Mouse (Mus musculus) embryonic facial prominence, embryonic 11.5 days (tissue): ENCODE results near the gene Rap1b. TPM values are rescaled to one million over a fixed set of nuclear protein-coding genes. Genes with fewer than 3 reads are reported as not detected.

Experiments used
- ATAC-seq: fragments of 200-750 bp; cut with Nextera tagmentation; replicated peaks from 2 replicates; pipeline ENCODE4 v1.8.0; 2017; ENCODE audit warnings: low read depth; ENCODE audit not compliant: insufficient number of reproducible peaks, low FRiP score, low TSS enrichment
- DNase-seq: peaks from one replicate; pipeline ENCODE4 v3.0.0-alpha.2; 2015; ENCODE audit warnings: low spot score
- H3K27ac ChIP-seq: fragments of 300-500 bp; sonication (generic); replicated peaks from 2 replicates; pipeline ENCODE4 v1.5.1; 2014; ENCODE audit warnings: mild to moderate bottlenecking, low read depth, low read length, control low read depth
- H3K27me3 ChIP-seq: fragments of 300-500 bp; sonication (generic); 2 replicates; pipeline ENCODE4 v1.6.1; 2014; ENCODE audit warnings: mild to moderate bottlenecking, low read length, moderate library complexity, mixed read lengths; ENCODE audit not compliant: control insufficient read depth, insufficient read depth
- H3K36me3 ChIP-seq: fragments of 300-500 bp; sonication (generic); replicated peaks from 2 replicates; pipeline ENCODE4 v1.6.1; 2014; ENCODE audit warnings: low read depth, mild to moderate bottlenecking, low read length, moderate library complexity, mixed read lengths; ENCODE audit not compliant: control insufficient read depth, insufficient read depth
- H3K4me1 ChIP-seq: fragments of 300-500 bp; sonication (generic); 2 replicates; pipeline ENCODE4 v1.6.1; 2014; ENCODE audit warnings: low read length, mixed read lengths; ENCODE audit not compliant: control insufficient read depth, insufficient read depth
- H3K4me2 ChIP-seq: fragments of 300-500 bp; sonication (generic); 2 replicates; pipeline ENCODE4 v1.6.1; 2014; ENCODE audit warnings: low read depth, mild to moderate bottlenecking, control low read depth, low read length, moderate library complexity
- H3K4me3 ChIP-seq: fragments of 300-500 bp; sonication (generic); 2 replicates; pipeline ENCODE4 v1.5.1; 2014; ENCODE audit warnings: low read depth, low read length, control low read depth
- H3K9ac ChIP-seq: fragments of 300-500 bp; sonication (generic); replicated peaks from 2 replicates; pipeline ENCODE4 v1.6.1; 2014; ENCODE audit warnings: mild to moderate bottlenecking, control low read depth, low read length
- H3K9me3 ChIP-seq: fragments of 300-500 bp; sonication (generic); replicated peaks from 2 replicates; pipeline ENCODE4 v1.6.1; 2016; ENCODE audit warnings: mild to moderate bottlenecking, low read length, inconsistent platforms, mixed read lengths; ENCODE audit not compliant: control insufficient read depth
- WGBS: fragments of 180-500 bp; shearing (Covaris S2); extraction: QIAGEN DNeasy Blood & Tissue Kit; methylation state at CpG from one replicate; pipeline ENCODE4 v1.1.7; 2014; 5-methylcytosine and 5-hydroxymethylcytosine counted together
- polyA plus RNA-seq: library from polyadenylated mRNA; unstranded; fragments of >200 nt; fragmentation: Nextera tagmentation; extraction: Ambion mirVana; gene quantifications from 2 replicates; pipeline ENCODE4 v1.2.1, GENCODE M21; 2014

Gene Rap1b
- polyA plus RNA-seq, 1 experiment from 2014 or later: 179 TPM

DNA sequence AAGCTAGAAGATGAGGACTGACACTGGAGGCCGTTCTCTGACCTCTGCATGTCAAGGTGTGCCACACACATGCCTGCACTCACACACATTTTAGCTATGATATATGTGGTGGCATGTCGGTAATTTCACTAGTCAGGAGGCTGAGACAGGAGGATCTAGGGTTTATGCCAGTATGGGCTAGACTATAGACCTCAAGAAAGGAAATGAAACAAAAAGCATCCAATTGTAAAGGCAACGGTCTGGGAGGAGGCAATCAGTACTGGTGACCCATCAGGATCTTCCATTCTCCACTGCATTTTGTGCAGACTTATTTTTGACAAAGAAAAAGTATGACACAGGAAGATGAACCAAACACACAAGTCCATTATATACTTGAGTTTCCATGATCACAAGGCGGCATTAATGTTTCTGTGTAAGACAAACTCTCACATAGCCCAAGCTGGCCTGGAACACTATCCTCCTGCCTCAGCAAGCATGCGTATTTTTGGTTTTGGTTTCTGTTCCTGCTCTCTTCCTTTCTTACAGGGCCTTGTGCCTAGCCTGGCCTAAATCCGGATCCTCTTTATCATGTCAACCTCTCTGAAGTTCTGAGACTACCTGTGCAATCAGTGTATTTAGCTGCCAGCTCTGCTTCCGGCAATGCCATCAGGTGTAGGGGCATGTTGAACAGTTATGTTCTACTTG, 16.2 kb downstream of the Rap1b start:
- no peak for DNase-seq
- no peak overlapping the region for H3K4me2 ChIP-seq
- 94% methylated on average over 7 of the region's 7 CpGs for WGBS

DNA sequence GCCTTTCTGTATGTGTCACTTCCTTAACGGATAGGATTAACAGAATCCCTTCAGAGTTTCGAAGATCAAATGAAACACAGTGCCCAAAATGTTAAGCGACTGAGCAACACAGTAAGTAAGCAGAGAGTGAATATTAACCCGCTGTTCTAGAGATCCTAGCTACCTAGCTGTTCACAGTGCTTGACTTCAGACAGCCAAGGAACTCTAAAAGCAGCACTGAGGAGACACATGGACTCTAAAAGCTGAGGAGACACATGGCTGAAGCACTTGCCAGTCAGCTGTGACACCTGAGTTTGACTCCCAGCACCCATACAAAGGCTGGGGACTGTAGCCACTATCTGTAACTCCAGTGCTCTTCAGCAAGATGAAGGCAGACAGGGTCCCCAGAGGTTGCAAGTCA, 16.8 kb downstream of the Rap1b start:
- no peak overlapping the region for H3K27ac ChIP-seq
- H3K4me1 ChIP-seq: no peaks in the 10 kb centered on the region
- no peak for ATAC-seq
- H3K36me3 ChIP-seq: no peaks in the 10 kb centered on the region
- H3K4me3 ChIP-seq: no peak overlapping the region
- H3K9me3 ChIP-seq: no peaks in the 10 kb centered on the region
- no peaks in the 10 kb centered on the region for H3K27me3 ChIP-seq
- H3K9ac ChIP-seq: no peak overlapping the region
- no peak for DNase-seq
- whole genome bisulfite sequencing: 83% methylated on average over 4 of the region's 4 CpGs
- H3K4me2 ChIP-seq: no peak overlapping the region

More for the DNA sequence above, 16.2 kb downstream of the Rap1b start:
- H3K9ac ChIP-seq: no peak overlapping the region
- no peak for ATAC-seq
- H3K9me3 ChIP-seq: no peaks in the 10 kb centered on the region
- no peak overlapping the region for H3K4me3 ChIP-seq
- H3K36me3 ChIP-seq: no peaks in the 10 kb centered on the region
- H3K4me1 ChIP-seq: no peaks in the 10 kb centered on the region
- no peaks in the 10 kb centered on the region for H3K27me3 ChIP-seq
- H3K27ac ChIP-seq: no peak overlapping the region

DNA sequence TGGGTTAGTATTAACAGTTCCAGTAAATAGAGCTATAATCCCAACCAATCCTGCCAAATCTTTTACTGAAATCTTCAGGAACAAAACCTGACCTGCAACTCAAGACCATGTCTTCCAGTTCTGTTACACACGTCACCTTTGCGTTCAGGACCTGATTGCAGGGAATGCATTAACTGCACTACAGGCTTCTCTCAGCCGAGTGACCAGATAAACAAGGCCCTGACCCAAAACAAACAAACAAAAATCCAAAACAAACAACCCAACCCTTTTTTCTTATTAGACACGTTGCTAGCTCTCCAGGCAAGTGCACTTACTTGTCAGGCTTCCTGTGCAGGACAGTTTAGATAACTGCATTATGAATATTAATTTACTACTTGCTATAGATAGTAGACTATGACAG, 17.3 kb downstream of the Rap1b start:
- H3K27ac ChIP-seq: no peak overlapping the region
- H3K4me2 ChIP-seq: no peak overlapping the region
- no peaks in the 10 kb centered on the region for H3K4me1 ChIP-seq
- no peak overlapping the region for H3K4me3 ChIP-seq
- DNase-seq: no peak
- H3K27me3 ChIP-seq: no peaks in the 10 kb centered on the region
- 72% methylated on average over 4 of the region's 4 CpGs for WGBS
- no peak overlapping the region for H3K9ac ChIP-seq
- no peaks in the 10 kb centered on the region for H3K9me3 ChIP-seq
- no peak for ATAC-seq
- no peaks in the 10 kb centered on the region for H3K36me3 ChIP-seq

DNA sequence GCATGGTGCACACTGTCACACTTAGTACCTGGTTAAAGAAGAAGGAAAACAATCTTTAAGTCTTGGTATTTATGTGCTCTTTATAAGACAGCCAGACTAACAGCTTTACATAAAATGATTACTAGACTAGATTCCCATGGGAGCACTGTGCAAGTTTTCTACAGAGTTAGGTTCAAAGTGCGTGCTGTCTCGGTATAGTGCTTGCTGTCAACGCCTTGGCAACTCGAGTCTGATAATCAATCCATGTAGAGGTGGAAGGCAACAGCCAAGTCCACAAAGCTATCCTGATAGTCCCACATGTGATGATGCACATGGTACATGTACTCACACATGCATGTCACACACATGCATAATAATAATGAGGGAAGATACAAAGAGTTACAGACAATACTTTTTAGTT, 21.2 kb downstream of the Rap1b start:
- no peak for ATAC-seq
- peaks cover 6% of the 10 kb centered on the region; the same call in 1 of the 2 replicates for H3K36me3 ChIP-seq

DNA sequence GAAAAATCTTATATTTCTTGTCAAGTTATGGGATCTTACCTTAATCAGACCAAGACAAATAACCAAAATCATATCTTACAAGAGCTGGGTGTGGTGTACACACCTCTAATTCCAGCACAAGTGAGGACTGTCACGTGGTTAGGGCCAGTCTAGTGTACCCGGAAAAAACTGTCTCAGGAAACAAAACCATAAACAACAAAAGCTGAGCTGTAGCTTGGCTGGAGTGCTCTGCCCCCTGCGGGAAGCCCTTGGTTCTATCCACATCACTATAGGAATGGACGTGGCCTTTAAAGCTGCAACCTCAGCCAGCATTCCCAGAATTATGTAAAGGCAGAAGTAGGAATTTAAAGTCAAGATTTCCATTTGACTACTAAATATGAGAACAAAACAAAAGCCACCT, 21.7 kb downstream of the Rap1b start:
- no peak overlapping the region for H3K9ac ChIP-seq
- no peaks in the 10 kb centered on the region for H3K4me1 ChIP-seq
- no peak overlapping the region for H3K27ac ChIP-seq
- 81% methylated on average over 4 of the region's 4 CpGs for WGBS
- no peak for ATAC-seq
- H3K36me3 ChIP-seq: peaks cover 6% of the 10 kb centered on the region; the same call in 1 of the 2 replicates
- no peak for DNase-seq
- no peaks in the 10 kb centered on the region for H3K27me3 ChIP-seq
- no peaks in the 10 kb centered on the region for H3K9me3 ChIP-seq
- H3K4me2 ChIP-seq: no peak overlapping the region
- no peak overlapping the region for H3K4me3 ChIP-seq

More for the DNA sequence above, 21.2 kb downstream of the Rap1b start:
- WGBS: 82% methylated on average over 4 of the region's 4 CpGs
- DNase-seq: no peak
- H3K4me3 ChIP-seq: no peak overlapping the region
- H3K4me2 ChIP-seq: no peak overlapping the region
- no peaks in the 10 kb centered on the region for H3K4me1 ChIP-seq
- H3K9me3 ChIP-seq: no peaks in the 10 kb centered on the region
- H3K9ac ChIP-seq: no peak overlapping the region
- no peak overlapping the region for H3K27ac ChIP-seq
- no peaks in the 10 kb centered on the region for H3K27me3 ChIP-seq

DNA sequence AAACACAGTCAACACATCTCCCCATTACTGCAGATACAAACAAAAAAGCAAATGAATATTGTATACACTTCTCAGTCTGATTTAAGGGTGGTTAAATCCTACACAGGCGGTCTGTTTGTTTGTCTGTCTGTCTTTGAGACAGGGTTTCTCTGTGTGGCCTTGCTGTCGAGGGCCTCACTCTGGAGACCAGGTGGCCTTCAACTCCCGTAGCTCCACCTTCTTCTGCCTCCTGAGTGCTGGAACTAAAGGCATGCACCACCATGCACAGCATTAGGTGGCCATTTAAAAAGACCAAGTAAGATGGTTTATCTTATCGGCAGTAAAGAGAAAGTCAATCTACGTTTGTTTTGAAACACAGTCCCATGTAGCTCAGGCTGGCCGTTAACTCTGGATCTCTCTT, 22.5 kb downstream of the Rap1b start:
- no peak overlapping the region for H3K4me2 ChIP-seq
- no peak overlapping the region for H3K27ac ChIP-seq
- H3K36me3 ChIP-seq: peaks cover 6% of the 10 kb centered on the region; the same call in 1 of the 2 replicates

DNA sequence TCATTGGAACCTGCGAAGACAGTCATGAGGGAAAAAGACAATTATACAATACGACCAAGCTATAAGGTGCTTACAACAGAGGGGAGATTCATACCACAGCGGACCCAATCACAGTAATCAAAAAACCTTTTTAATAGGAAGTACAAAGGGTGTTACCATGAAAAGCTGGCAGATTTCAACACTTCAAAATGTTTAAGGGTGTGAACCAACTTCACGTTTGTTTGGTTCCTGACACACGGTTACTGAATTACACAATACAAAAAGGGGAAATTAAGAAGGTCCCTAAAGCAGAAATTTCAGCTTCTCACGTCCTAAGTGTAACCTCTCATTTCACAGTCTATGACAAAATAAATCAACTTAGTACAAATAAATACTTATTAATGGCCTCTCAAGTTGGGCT, 27.2 kb downstream of the Rap1b start:
- peaks cover 6% of the 10 kb centered on the region for H3K36me3 ChIP-seq
- DNase-seq (no peak), ATAC-seq (no peak)

More for the DNA sequence above, 22.5 kb downstream of the Rap1b start:
- H3K4me3 ChIP-seq: no peak overlapping the region
- ATAC-seq (no peak), DNase-seq (no peak)
- no peaks in the 10 kb centered on the region for H3K4me1 ChIP-seq
- H3K9ac ChIP-seq: no peak overlapping the region
- H3K9me3 ChIP-seq: no peaks in the 10 kb centered on the region
- H3K27me3 ChIP-seq: no peaks in the 10 kb centered on the region
- WGBS: 91% methylated on average over 6 of the region's 6 CpGs

DNA sequence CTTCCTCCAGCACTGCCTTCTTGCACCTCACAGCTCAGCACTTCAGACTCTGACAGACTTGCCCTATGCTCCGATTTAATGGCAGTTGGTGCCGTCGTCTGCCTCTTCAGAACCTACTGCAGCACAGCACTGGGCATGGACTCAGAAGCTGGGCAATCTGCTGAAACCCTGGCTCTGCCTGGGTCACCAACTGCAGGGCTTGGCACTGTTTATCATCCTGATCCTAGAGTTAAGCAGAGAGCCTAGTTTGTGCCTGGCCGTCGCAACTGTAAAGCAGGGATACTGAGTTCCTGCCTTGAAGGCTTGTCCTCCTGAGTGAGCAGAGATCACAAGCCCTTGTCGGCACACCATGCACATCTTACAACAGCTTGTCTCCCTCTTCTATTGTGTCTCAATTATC, 29.1 kb downstream of the Rap1b start:
- Histone ChIP-seq H3K9ac (no peak overlapping the region), H3K4me2 (no peak overlapping the region), H3K4me3 (no peak overlapping the region), H3K27me3 (no peaks in the 10 kb centered on the region), H3K27ac (no peak overlapping the region), H3K9me3 (no peaks in the 10 kb centered on the region), H3K4me1 (no peaks in the 10 kb centered on the region), H3K36me3 (peaks cover 6% of the 10 kb centered on the region)
- 94% methylated on average over 6 of the region's 6 CpGs for WGBS
- no peak for ATAC-seq
- no peak for DNase-seq

More for the DNA sequence above, 27.2 kb downstream of the Rap1b start:
- H3K9me3 ChIP-seq: no peaks in the 10 kb centered on the region
- H3K27me3 ChIP-seq: no peaks in the 10 kb centered on the region
- no peaks in the 10 kb centered on the region for H3K4me1 ChIP-seq
- no peak overlapping the region for H3K27ac ChIP-seq
- H3K4me3 ChIP-seq: no peak overlapping the region
- no peak overlapping the region for H3K9ac ChIP-seq
- WGBS: 91% methylated on average over 6 of the region's 6 CpGs
- no peak overlapping the region for H3K4me2 ChIP-seq
